Comparison of ENCODE assay signal across 11 mouse cellular contexts in genomic region chr8:35300881-35301521, GRCm38 (mm10).
DNase-seq lines count a peak whose midpoint lies in the region; ATAC-seq lines count a peak whose summit lies in the region.
"Had no signal": no experiment of that assay in that cellular context is flagged by ENCODE, and none has a peak within 500 bp of the region (broad histone marks: within the 10 kb centered on the region; RNA-seq: fewer than 3 reads in every experiment).

No protein-coding gene starts in this region.

- H3K9ac ChIP-seq in forebrain, embryonic 13.5 days: no peak overlapping the region
- H3K9ac ChIP-seq in forebrain, embryonic 11.5 days (ENCODE audit: low read length): no peak overlapping the region
- no peak overlapping the region for H3K9ac ChIP-seq in midbrain, embryonic 16.5 days (ENCODE audit: low read depth, low read length)
- H3K9ac ChIP-seq in kidney, embryonic 14.5 days (ENCODE audit: low read depth, low read length): no peak overlapping the region
- H3K9ac ChIP-seq: embryonic facial prominence, embryonic 13.5 days; heart, embryonic 15.5 days; liver, postnatal 0 days had no signal

- H3K27ac ChIP-seq in forebrain, embryonic 13.5 days: peak overlapping the region; percentile 40; the same call in 1 of the 2 replicates
- H3K27ac ChIP-seq in forebrain, embryonic 11.5 days (ENCODE audit: low read depth, low read length): no peak overlapping the region
- no peak overlapping the region for H3K27ac ChIP-seq in midbrain, embryonic 16.5 days (ENCODE audit: low read length)
- no peak overlapping the region for H3K27ac ChIP-seq in midbrain, embryonic 10.5 days (replicated peaks)
- no peak overlapping the region for H3K27ac ChIP-seq in kidney, embryonic 14.5 days (ENCODE audit: low read depth, low read length)
- H3K27ac ChIP-seq: embryonic facial prominence, embryonic 13.5 days had no signal

- no peaks in the 10 kb centered on the region for H3K36me3 ChIP-seq in forebrain, embryonic 13.5 days (ENCODE audit: poor library complexity, severe bottlenecking)
- H3K36me3 ChIP-seq in forebrain, embryonic 11.5 days (ENCODE audit: control insufficient read depth, insufficient read depth, low read length): no peaks in the 10 kb centered on the region
- H3K36me3 ChIP-seq in midbrain, embryonic 16.5 days (ENCODE audit: control insufficient read depth, insufficient read depth, low read length): no peaks in the 10 kb centered on the region
- H3K36me3 ChIP-seq in midbrain, embryonic 10.5 days: no peaks in the 10 kb centered on the region
- no peaks in the 10 kb centered on the region for H3K36me3 ChIP-seq in kidney, embryonic 14.5 days (ENCODE audit: control insufficient read depth, insufficient read depth, low read length)
- H3K36me3 ChIP-seq: embryonic facial prominence, embryonic 13.5 days; heart, embryonic 15.5 days had no signal

- H3K9me3 ChIP-seq in forebrain, embryonic 13.5 days (replicated peaks): 0 out of 2 replicates have a peak, but pooled peaks cover 9% of the 10 kb centered on the region
- H3K9me3 ChIP-seq in forebrain, embryonic 11.5 days (ENCODE audit: control insufficient read depth, low read length): no peaks in the 10 kb centered on the region
- H3K9me3 ChIP-seq in midbrain, embryonic 16.5 days (replicated peaks; ENCODE audit: control insufficient read depth, low read length, poor library complexity, severe bottlenecking): no peaks in the 10 kb centered on the region
- H3K9me3 ChIP-seq in midbrain, embryonic 10.5 days (replicated peaks): peaks cover 11% of the 10 kb centered on the region
- peaks cover 6% of the 10 kb centered on the region; the same call in 1 of the 2 replicates for H3K9me3 ChIP-seq in kidney, embryonic 14.5 days (ENCODE audit: control insufficient read depth, low read length)
- H3K9me3 ChIP-seq: embryonic facial prominence, embryonic 13.5 days; heart, embryonic 15.5 days had no signal

- 50% methylated on average over 10 of the region's 10 CpGs for WGBS in forebrain, embryonic 13.5 days
- 74% methylated on average over 10 of the region's 10 CpGs for WGBS in forebrain, embryonic 11.5 days
- 68% methylated on average over 10 of the region's 10 CpGs for WGBS in midbrain, embryonic 16.5 days
- WGBS in midbrain, embryonic 10.5 days: 82% methylated on average over 10 of the region's 10 CpGs
- WGBS in kidney, embryonic 14.5 days: 82% methylated on average over 10 of the region's 10 CpGs

- H3K4me3 ChIP-seq in forebrain, embryonic 13.5 days: no peak overlapping the region
- H3K4me3 ChIP-seq in forebrain, embryonic 11.5 days (ENCODE audit: low read depth, low read length): no peak overlapping the region
- H3K4me3 ChIP-seq in midbrain, embryonic 16.5 days (ENCODE audit: low read depth, low read length): no peak overlapping the region
- no peak overlapping the region for H3K4me3 ChIP-seq in midbrain, embryonic 10.5 days
- H3K4me3 ChIP-seq in kidney, embryonic 14.5 days (ENCODE audit: low read length): no peak overlapping the region
- H3K4me3 ChIP-seq: embryonic facial prominence, embryonic 13.5 days; heart, embryonic 15.5 days had no signal

- intact Hi-C loops in heart, postnatal 10 days (cut with DNase I): loop anchor here (5.0 kb wide), 1 partner anchor 64 kb away; no protein-coding TSS in a partner anchor

- H3K4me2 ChIP-seq in forebrain, embryonic 13.5 days: no peak overlapping the region
- H3K4me2 ChIP-seq in forebrain, embryonic 11.5 days (ENCODE audit: low read depth, low read length, severe bottlenecking): no peak overlapping the region
- H3K4me2 ChIP-seq in midbrain, embryonic 16.5 days (ENCODE audit: low read length): no peak overlapping the region
- no peak overlapping the region for H3K4me2 ChIP-seq in kidney, embryonic 14.5 days (replicated peaks; ENCODE audit: low read depth, low read length)
- H3K4me2 ChIP-seq: embryonic facial prominence, embryonic 13.5 days; heart, embryonic 15.5 days had no signal

- peak; percentile 93 for ATAC-seq in forebrain, embryonic 13.5 days
- ATAC-seq in forebrain, embryonic 11.5 days (replicated peaks; ENCODE audit: low FRiP score): no peak
- peak; percentile 51; the same call in 1 of the 2 replicates for ATAC-seq in midbrain, embryonic 16.5 days
- no peak for ATAC-seq in kidney, embryonic 14.5 days (ENCODE audit: low FRiP score, low TSS enrichment)
- ATAC-seq: liver, postnatal 0 days had no signal

- no peaks in the 10 kb centered on the region for H3K27me3 ChIP-seq in forebrain, embryonic 13.5 days
- no peaks in the 10 kb centered on the region for H3K27me3 ChIP-seq in forebrain, embryonic 11.5 days (ENCODE audit: control insufficient read depth, insufficient read depth, low read length)
- no peaks in the 10 kb centered on the region for H3K27me3 ChIP-seq in midbrain, embryonic 16.5 days (ENCODE audit: control insufficient read depth, insufficient read depth, low read depth, low read length)
- no peaks in the 10 kb centered on the region for H3K27me3 ChIP-seq in midbrain, embryonic 10.5 days (ENCODE audit: low read depth, poor library complexity, severe bottlenecking)
- H3K27me3 ChIP-seq in kidney, embryonic 14.5 days (ENCODE audit: control insufficient read depth, insufficient read depth, low read length): no peaks in the 10 kb centered on the region
- H3K27me3 ChIP-seq: embryonic facial prominence, embryonic 13.5 days; heart, embryonic 15.5 days had no signal

- H3K4me1 ChIP-seq in forebrain, embryonic 13.5 days: peaks cover 14% of the 10 kb centered on the region
- no peaks in the 10 kb centered on the region for H3K4me1 ChIP-seq in forebrain, embryonic 11.5 days (replicated peaks; ENCODE audit: control insufficient read depth, insufficient read depth, low read length)
- no peaks in the 10 kb centered on the region for H3K4me1 ChIP-seq in midbrain, embryonic 16.5 days (ENCODE audit: control insufficient read depth, insufficient read depth, low read length)
- no peaks in the 10 kb centered on the region for H3K4me1 ChIP-seq in midbrain, embryonic 10.5 days
- 0 out of 2 replicates have a peak, but pooled peaks cover 3% of the 10 kb centered on the region for H3K4me1 ChIP-seq in kidney, embryonic 14.5 days (ENCODE audit: control insufficient read depth, insufficient read depth, low read length)

- no peak for DNase-seq in forebrain, embryonic 11.5 days (ENCODE audit: low spot score)
- no peak for DNase-seq in midbrain, embryonic 10.5 days (ENCODE audit: low spot score)
- peak; percentile 48 to 57 for DNase-seq in heart, postnatal 10 days
- peak; percentile 6 to 7 for DNase-seq in right cerebral cortex, postnatal 36 days (ENCODE audit: low spot score in 2 of 2)
- no peak for DNase-seq in lung, postnatal 25 days (ENCODE audit: low spot score)
- DNase-seq: liver, postnatal 0 days had no signal

Comparison
In these comparisons a context has a peak if more than half of its experiments do, and no peak if none do; other contexts are left out.
1. ATAC-seq: peak in forebrain, embryonic 13.5 days (single experiment) and midbrain, embryonic 16.5 days (single experiment); none in forebrain, embryonic 11.5 days (single experiment) and kidney, embryonic 14.5 days (single experiment).
2. DNase-seq: peak in heart, postnatal 10 days (2 of 2) and right cerebral cortex, postnatal 36 days (2 of 2); none in forebrain, embryonic 11.5 days (single experiment), midbrain, embryonic 10.5 days (single experiment) and lung, postnatal 25 days (single experiment).